Mouse (Mus musculus) liver, embryonic 15.5 days (tissue): Measurements from ENCODE around the gene Gm27021. TPM values are rescaled to one million over a fixed set of nuclear protein-coding genes. Genes with fewer than 3 reads are reported as not detected.
A peak's percentile ranks its signal among the peaks of the same experiment; 100 is the strongest.

Experiments
- ATAC-seq: fragments of 200-750 bp; cut with Nextera tagmentation; 2 replicates; pipeline ENCODE4 v1.8.0; 2017; ENCODE audit warnings: moderate number of reproducible peaks, mild to moderate bottlenecking, moderate library complexity; ENCODE audit not compliant: insufficient read depth
- H3K27ac ChIP-seq: fragments of 300-500 bp; sonication (generic); replicated peaks from 2 replicates; pipeline ENCODE4 v1.5.1; 2015; ENCODE audit warnings: mild to moderate bottlenecking, inconsistent platforms
- H3K27me3 ChIP-seq: fragments of 300-500 bp; sonication (generic); 2 replicates; pipeline ENCODE4 v1.6.1; 2015; ENCODE audit warnings: mild to moderate bottlenecking, inconsistent platforms
- H3K36me3 ChIP-seq: fragments of 300-500 bp; sonication (generic); replicated peaks from 2 replicates; pipeline ENCODE4 v1.6.1; 2015; ENCODE audit warnings: moderate library complexity, mild to moderate bottlenecking, inconsistent platforms
- H3K4me1 ChIP-seq: fragments of 300-500 bp; sonication (generic); replicated peaks from 2 replicates; pipeline ENCODE4 v1.6.1; 2015; ENCODE audit warnings: inconsistent platforms
- H3K4me2 ChIP-seq: fragments of 300-500 bp; sonication (generic); 2 replicates; pipeline ENCODE4 v1.6.1; 2015; ENCODE audit warnings: moderate library complexity, mild to moderate bottlenecking, inconsistent platforms
- H3K4me3 ChIP-seq: fragments of 300-500 bp; sonication (generic); replicated peaks from 2 replicates; pipeline ENCODE4 v1.5.1; 2015; ENCODE audit warnings: mild to moderate bottlenecking, inconsistent platforms
- H3K9ac ChIP-seq: fragments of 300-500 bp; sonication (generic); 2 replicates; pipeline ENCODE4 v1.6.1; 2015; ENCODE audit warnings: moderate library complexity, mild to moderate bottlenecking, inconsistent platforms
- H3K9me3 ChIP-seq: fragments of 300-500 bp; sonication (generic); replicated peaks from 2 replicates; pipeline ENCODE4 v1.6.1; 2016; ENCODE audit warnings: inconsistent platforms
- WGBS: fragments of 180-500 bp; shearing (Covaris S2); methylation state at CpG from one replicate; pipeline ENCODE4 v1.1.7; 2015; ENCODE audit warnings: mixed read lengths; ENCODE audit not compliant: insufficient replicate concordance; 5-methylcytosine and 5-hydroxymethylcytosine counted together
- polyA plus RNA-seq: library from polyadenylated mRNA; unstranded; fragments of >200 nt; fragmentation: Nextera tagmentation; extraction: Ambion mirVana; gene quantifications from 2 replicates; pipeline ENCODE4 v1.2.1, GENCODE M21; 2015

Gm27021 gene
- polyA plus RNA-seq, 1 experiment from 2014 or later: 0.35 TPM

DNA sequence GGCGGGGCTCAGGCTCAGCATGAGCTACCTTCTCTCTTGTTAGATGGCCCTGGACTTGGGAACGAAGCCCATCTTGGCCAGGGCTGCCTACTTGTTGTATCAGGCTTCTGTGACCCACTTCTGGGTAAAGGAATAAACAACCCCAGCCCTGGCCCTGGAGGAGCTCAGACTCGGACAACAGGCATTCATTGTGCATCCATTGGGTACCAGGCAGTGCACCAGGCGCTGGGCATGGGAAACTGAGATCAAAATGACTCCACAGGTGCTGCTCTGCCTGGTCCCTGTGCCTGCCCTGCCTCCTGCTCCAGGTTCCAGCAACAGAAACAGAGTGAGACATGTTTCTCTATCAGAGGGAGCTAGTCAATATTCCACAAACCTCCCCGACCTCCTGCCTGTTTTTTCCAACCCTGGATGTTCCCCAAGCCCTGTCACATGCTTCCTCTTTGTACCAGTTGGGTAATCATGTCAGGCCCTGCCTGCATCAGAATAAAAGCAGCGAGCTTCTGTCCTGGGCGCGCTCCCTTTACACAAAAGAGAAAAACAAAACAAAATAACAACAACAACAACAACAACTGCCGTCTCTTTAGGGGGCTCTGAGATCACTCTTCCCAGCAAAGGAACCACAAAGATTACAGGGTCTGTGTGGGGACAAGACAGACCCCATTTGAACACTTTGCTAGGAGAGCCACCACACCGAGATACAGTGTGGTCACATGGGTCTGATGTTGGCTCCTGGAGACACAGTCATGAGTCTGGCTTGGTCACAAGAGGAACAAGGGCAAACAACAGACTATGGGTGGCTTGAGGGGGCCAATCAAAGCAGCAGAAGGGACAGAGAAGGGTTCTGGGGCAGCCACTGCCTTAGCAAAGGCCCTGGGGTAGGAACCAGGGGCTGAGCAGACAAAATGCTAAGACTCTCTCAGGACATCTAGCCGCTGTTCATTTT, 48.4 kb downstream of the Gm27021 start:
- Histone ChIP-seq H3K36me3 (no peaks in the 10 kb centered on the region), H3K27me3 (no peaks in the 10 kb centered on the region), H3K9me3 (no peaks in the 10 kb centered on the region), H3K9ac (no peak overlapping the region), H3K4me2 (no peak overlapping the region), H3K4me1 (peaks cover 42% of the 10 kb centered on the region), H3K4me3 (no peak overlapping the region), H3K27ac (peak overlapping the region; percentile 64)
- ATAC-seq: peak; percentile 19; the same call in 1 of the 2 replicates
- 54% methylated on average over 11 of the region's 11 CpGs for WGBS

DNA sequence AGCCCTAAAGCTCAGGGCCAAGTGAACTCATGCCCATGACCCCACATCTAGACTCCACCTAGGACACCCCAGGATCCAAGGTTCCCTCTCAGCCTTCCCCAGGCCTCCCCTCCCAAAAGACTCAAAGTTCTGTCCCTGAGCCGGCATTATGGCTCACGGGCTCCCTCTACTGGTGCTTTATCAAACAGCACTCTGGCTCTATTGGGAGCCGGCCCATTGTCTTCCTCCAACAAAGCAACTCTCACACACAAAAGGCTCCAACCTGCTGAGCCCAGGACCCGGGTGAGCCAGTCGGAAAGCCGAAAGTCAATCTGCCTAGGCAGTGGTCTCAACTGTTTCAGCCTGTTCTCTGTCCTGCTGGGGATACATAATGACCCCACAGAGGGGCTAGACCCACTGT, 49.8 kb downstream of the Gm27021 start:
- WGBS: 0% methylated on average over 6 of the region's 6 CpGs
- Histone ChIP-seq H3K36me3 (no peaks in the 10 kb centered on the region), H3K27me3 (peaks cover 10% of the 10 kb centered on the region; the same call in 1 of the 2 replicates), H3K4me2 (no peak overlapping the region), H3K9me3 (no peaks in the 10 kb centered on the region), H3K27ac (no peak overlapping the region), H3K4me3 (no peak overlapping the region), H3K4me1 (peaks cover 31% of the 10 kb centered on the region), H3K9ac (no peak overlapping the region)
- ATAC-seq: no peak

DNA sequence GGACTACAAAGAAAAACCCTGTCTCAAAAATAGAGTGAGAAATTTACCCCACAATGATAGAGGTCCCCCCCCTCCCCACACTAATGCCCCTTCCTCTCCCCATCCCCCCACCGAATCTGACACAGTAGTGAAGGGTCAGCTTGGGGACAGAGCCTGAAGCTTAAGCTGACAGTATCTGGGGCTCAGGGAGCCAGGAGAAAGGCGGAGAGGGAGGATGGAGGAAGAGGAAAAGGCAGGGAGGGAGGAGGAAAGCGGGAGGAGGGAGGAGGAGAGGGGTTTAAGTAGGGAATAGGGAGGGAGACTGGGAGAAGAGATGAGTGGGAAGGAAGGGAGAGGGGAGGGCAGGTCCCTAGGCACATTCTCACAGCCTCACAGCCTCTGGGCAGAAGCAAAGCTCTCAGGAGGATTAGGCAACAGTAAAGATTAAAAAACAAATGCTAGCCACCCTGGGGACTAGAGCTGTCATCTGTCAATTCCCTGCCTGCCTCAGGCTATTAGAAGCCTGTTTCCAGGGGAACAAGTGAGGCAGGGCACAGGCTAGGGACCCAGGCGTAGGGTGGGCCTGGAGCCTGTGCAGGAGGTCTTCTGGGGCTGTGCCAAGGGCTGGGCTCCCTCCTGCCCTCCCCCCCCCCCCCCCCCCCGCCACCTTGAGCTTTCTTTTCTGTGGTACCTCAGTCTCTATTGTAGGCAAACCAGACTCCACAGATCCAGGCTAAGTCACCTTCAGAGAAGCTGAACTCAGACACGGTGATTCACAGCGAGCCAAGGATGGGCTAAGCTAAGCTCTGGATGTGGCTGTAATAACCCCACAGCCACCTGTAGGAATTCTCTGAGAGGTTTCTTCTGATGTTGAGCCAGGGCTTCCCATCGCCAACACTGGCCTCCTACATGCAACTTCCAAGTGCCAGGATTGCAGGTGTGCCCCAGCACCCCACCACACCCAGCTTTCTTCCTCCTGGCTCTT, 50.9 kb downstream of the Gm27021 start:
- Histone ChIP-seq H3K4me3 (no peak overlapping the region), H3K9me3 (no peaks in the 10 kb centered on the region), H3K27me3 (peaks cover 15% of the 10 kb centered on the region; the same call in 1 of the 2 replicates), H3K4me1 (peaks cover 27% of the 10 kb centered on the region), H3K27ac (no peak overlapping the region), H3K4me2 (no peak overlapping the region), H3K36me3 (no peaks in the 10 kb centered on the region), H3K9ac (no peak overlapping the region)
- WGBS: 49% methylated on average over 7 of the region's 8 CpGs
- ATAC-seq: no peak

DNA sequence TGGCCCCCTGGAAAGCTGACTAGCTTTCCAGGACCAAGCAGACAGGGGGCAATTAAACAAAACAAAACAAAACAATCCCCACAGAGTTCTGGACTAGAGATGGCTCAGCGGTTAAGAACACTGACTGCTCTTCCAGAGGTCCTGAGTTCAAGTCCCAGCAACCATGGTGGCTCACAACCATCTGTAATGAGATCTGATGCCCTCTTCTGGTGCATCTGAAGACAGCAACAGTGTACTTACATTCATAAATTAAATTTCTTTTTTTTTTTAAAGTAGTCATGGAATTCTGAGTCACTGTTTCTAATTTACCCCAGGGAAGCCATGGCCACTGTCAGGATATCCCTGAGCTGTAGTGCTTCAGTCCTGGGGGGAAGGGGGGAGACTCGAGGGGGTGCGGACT, 53.4 kb downstream of the Gm27021 start:
- Histone ChIP-seq H3K4me3 (no peak overlapping the region), H3K27ac (no peak overlapping the region), H3K27me3 (peaks cover 20% of the 10 kb centered on the region; the same call in 1 of the 2 replicates), H3K36me3 (no peaks in the 10 kb centered on the region), H3K9me3 (no peaks in the 10 kb centered on the region), H3K4me2 (no peak overlapping the region), H3K4me1 (peaks cover 11% of the 10 kb centered on the region), H3K9ac (no peak overlapping the region)
- 58% methylated on average over 3 of the region's 3 CpGs for WGBS
- no peak for ATAC-seq

GRCm38 (mm10) chr8:120610824-120611223, 57.1 kb downstream of the Gm27021 start:
- H3K4me2 ChIP-seq: no peak overlapping the region
- no peak overlapping the region for H3K4me3 ChIP-seq
- peaks cover 10% of the 10 kb centered on the region for H3K4me1 ChIP-seq
- no peaks in the 10 kb centered on the region for H3K36me3 ChIP-seq
- no peak overlapping the region for H3K9ac ChIP-seq
- WGBS: 73% methylated on average over 6 of the region's 6 CpGs
- ATAC-seq: no peak
- H3K27ac ChIP-seq: no peak overlapping the region
- H3K9me3 ChIP-seq: no peaks in the 10 kb centered on the region
- peaks cover 22% of the 10 kb centered on the region; the same call in 1 of the 2 replicates for H3K27me3 ChIP-seq

GRCm38 (mm10) chr8:120607885-120608284, 60.0 kb downstream of the Gm27021 start:
- WGBS: 5% methylated on average over 7 of the region's 7 CpGs
- Histone ChIP-seq H3K9me3 (no peaks in the 10 kb centered on the region), H3K4me2 (peak overlapping the region; percentile 46), H3K27me3 (peaks cover 9% of the 10 kb centered on the region; the same call in 1 of the 2 replicates), H3K36me3 (no peaks in the 10 kb centered on the region), H3K4me1 (peaks cover 10% of the 10 kb centered on the region), H3K9ac (no peak overlapping the region), H3K27ac (no peak overlapping the region), H3K4me3 (peak overlapping the region; percentile 14; the same call in 1 of the 2 replicates)
- ATAC-seq: no peak

DNA sequence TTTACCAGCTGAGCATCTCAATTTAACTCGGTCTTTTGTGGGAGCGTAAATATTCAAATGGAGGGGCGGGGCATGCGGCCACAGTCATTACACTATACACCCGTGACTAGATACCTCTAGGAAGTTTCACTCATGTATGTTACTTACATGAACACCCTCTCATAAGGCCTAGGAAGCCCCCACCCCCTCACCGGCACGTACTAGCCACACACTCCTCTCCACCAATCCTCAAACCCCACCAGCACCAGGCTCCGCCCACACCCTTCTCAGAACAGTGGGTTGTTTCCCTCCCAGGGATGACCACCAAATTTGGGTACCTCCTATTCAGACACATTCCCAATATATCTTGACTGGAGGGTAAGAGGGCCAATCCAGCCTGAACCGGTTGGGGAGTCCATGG, 60.4 kb downstream of the Gm27021 start:
- Histone ChIP-seq H3K4me2 (peak overlapping the region; percentile 46), H3K4me3 (0 out of 2 replicates have a peak overlapping the region, but pooled peaks have one; percentile 14), H3K9ac (no peak overlapping the region), H3K27me3 (peaks cover 6% of the 10 kb centered on the region; the same call in 1 of the 2 replicates), H3K36me3 (no peaks in the 10 kb centered on the region), H3K27ac (no peak overlapping the region), H3K9me3 (no peaks in the 10 kb centered on the region), H3K4me1 (peaks cover 10% of the 10 kb centered on the region)
- WGBS: 67% methylated on average over 9 of the region's 9 CpGs
- no peak for ATAC-seq

DNA sequence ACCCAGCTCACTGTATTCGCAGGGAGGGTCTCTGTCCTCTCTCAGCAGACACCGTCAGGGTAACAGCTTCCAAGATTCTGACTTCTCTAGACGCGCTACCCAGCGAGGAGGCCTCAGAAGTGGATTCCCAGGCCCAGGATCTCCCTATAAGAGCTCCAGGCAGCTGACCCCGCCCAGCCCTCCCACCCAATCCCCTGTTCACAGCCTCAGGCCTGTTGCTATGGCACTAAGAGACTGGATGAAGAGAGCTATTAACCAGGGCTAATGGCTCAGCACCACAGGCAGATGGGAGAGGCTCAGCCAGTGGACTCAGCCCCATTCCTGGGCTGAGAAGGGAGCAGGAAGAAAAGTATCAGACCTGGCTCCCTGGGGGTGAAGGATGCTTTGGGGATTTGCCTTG, 65.2 kb downstream of the Gm27021 start:
- WGBS: 63% methylated on average over 6 of the region's 6 CpGs
- H3K4me3 ChIP-seq: no peak overlapping the region
- H3K27me3 ChIP-seq: peaks cover 6% of the 10 kb centered on the region; the same call in 1 of the 2 replicates
- no peak overlapping the region for H3K4me2 ChIP-seq
- H3K4me1 ChIP-seq: peaks cover 6% of the 10 kb centered on the region
- no peak overlapping the region for H3K27ac ChIP-seq
- no peak for ATAC-seq
- H3K9ac ChIP-seq: no peak overlapping the region
- H3K9me3 ChIP-seq: no peaks in the 10 kb centered on the region
- no peaks in the 10 kb centered on the region for H3K36me3 ChIP-seq

- H3K4me1 ChIP-seq: peaks cover 3% of the 10 kb centered on the region; the same call in 1 of the 2 replicates
- no peak overlapping the region for H3K4me2 ChIP-seq
- H3K27me3 ChIP-seq: peaks cover 6% of the 10 kb centered on the region; the same call in 1 of the 2 replicates
- H3K36me3 ChIP-seq: no peaks in the 10 kb centered on the region
- WGBS: 27% methylated on average over 7 of the region's 7 CpGs
- H3K27ac ChIP-seq: no peak overlapping the region
- H3K9me3 ChIP-seq: no peaks in the 10 kb centered on the region
- no peak overlapping the region for H3K4me3 ChIP-seq
- no peak overlapping the region for H3K9ac ChIP-seq
- ATAC-seq: no peak
Observed at GRCm38 (mm10) chr8:120599504-120599903, 68.4 kb downstream of the Gm27021 start.

- Histone ChIP-seq H3K4me2 (no peak overlapping the region), H3K4me1 (peaks cover 3% of the 10 kb centered on the region; the same call in 1 of the 2 replicates), H3K36me3 (no peaks in the 10 kb centered on the region), H3K4me3 (no peak overlapping the region), H3K9me3 (no peaks in the 10 kb centered on the region), H3K27ac (no peak overlapping the region), H3K27me3 (peaks cover 6% of the 10 kb centered on the region; the same call in 1 of the 2 replicates), H3K9ac (no peak overlapping the region)
- WGBS: 57% methylated on average over 24 of the region's 24 CpGs
- ATAC-seq: no peak
Observed at GRCm38 (mm10) chr8:120598579-120598978, 69.3 kb downstream of the Gm27021 start.
